ENCODE assay signal across 12 mouse cellular contexts in the genomic region with DNA sequence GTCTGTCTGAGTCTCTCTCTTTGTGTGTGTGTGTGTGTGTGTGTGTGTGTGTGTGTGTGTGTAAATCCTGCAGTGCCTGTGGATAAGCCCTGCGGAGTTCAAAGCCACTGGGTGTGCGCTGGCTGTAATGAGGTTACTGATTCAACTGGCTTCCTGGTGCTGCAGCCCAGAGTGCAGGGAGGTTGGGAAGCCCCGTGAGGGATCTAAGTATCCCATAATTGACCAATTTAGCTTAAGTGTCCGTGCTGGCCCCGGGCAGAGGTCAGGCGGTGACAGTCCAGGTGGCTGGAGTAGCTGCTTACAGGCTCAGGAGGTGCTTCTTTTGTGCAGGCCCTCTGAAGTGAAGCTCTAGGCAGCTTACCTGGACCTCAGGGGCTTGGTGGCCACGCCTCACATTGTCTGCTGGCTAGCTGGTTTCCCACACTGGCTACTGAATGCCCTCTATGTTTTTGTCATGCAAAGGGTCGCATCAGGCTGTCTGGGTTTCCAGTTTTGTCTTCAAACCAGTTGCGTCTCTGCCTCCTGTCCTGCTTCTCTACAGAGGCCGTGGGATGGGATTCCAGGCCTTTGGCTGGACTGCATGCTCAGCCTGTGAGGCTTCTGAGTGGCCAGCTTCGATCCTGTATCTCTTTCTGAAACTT. TPM values are rescaled to one million over a fixed set of nuclear protein-coding genes. Genes with fewer than 3 reads are reported as not detected.
DNase-seq lines count a peak whose midpoint lies in the region; ATAC-seq and TF ChIP-seq lines count a peak whose summit lies in the region.
"Had no signal": no experiment of that assay in that cellular context is flagged by ENCODE, and none has a peak within 500 bp of the region (broad histone marks: within the 10 kb centered on the region; RNA-seq: fewer than 3 reads in every experiment).

No protein-coding gene starts in this region.

- no peak overlapping the region for H3K27ac ChIP-seq in heart, embryonic 15.5 days
- H3K27ac ChIP-seq in neural tube, embryonic 12.5 days: no peak overlapping the region
- H3K27ac ChIP-seq in neural tube, embryonic 15.5 days (replicated peaks): no peak overlapping the region
- H3K27ac ChIP-seq in intestine, embryonic 16.5 days (ENCODE audit: low read length): peak overlapping the region; percentile 49
- H3K27ac ChIP-seq in cerebellum, adult 2 months (ENCODE audit: insufficient read depth, low read length): no peak overlapping the region
- H3K27ac ChIP-seq: embryonic facial prominence, embryonic 12.5 days; liver, embryonic 12.5 days had no signal

- no peak overlapping the region for H3K4me2 ChIP-seq in heart, embryonic 15.5 days
- no peak overlapping the region for H3K4me2 ChIP-seq in neural tube, embryonic 12.5 days (replicated peaks)
- H3K4me2 ChIP-seq in neural tube, embryonic 15.5 days: no peak overlapping the region
- 0 out of 2 replicates have a peak overlapping the region, but pooled peaks have one; percentile 5 for H3K4me2 ChIP-seq in intestine, embryonic 16.5 days (ENCODE audit: low read depth, low read length)
- H3K4me2 ChIP-seq: embryonic facial prominence, embryonic 12.5 days; liver, embryonic 12.5 days had no signal

- no peak for DNase-seq in heart, postnatal 25 days (ENCODE audit: low spot score)
- DNase-seq in cerebellum, adult 2 months: no peak
- DNase-seq in Muller cell, postnatal 12 days (ENCODE audit: inconsistent ontology term): no peak
- DNase-seq: adrenal gland, postnatal 10 days; cerebellum, adult 11 months; lung, postnatal 4 days had no signal

- TF ChIP-seq POLR2A in cerebellum, adult 2 months (IDR thresholded peaks at IDR 0.05; ENCODE audit: borderline replicate concordance, insufficient read depth, low read length): no peak

- intact Hi-C loops in heart, postnatal 25 days (cut with DNase I): no loop called here

- no peaks in the 10 kb centered on the region for H3K27me3 ChIP-seq in heart, embryonic 15.5 days
- no peaks in the 10 kb centered on the region for H3K27me3 ChIP-seq in neural tube, embryonic 12.5 days (replicated peaks)
- H3K27me3 ChIP-seq in neural tube, embryonic 15.5 days (replicated peaks): no peaks in the 10 kb centered on the region
- H3K27me3 ChIP-seq in intestine, embryonic 16.5 days (replicated peaks; ENCODE audit: control insufficient read depth, insufficient read depth, low read length): no peaks in the 10 kb centered on the region
- no peaks in the 10 kb centered on the region for H3K27me3 ChIP-seq in cerebellum, adult 2 months (ENCODE audit: control insufficient read depth, insufficient read depth, low read length)
- H3K27me3 ChIP-seq: embryonic facial prominence, embryonic 12.5 days had no signal

- H3K9me3 ChIP-seq in heart, embryonic 15.5 days (replicated peaks): no peaks in the 10 kb centered on the region
- no peaks in the 10 kb centered on the region for H3K9me3 ChIP-seq in neural tube, embryonic 12.5 days
- no peaks in the 10 kb centered on the region for H3K9me3 ChIP-seq in neural tube, embryonic 15.5 days (replicated peaks)
- no peaks in the 10 kb centered on the region for H3K9me3 ChIP-seq in intestine, embryonic 16.5 days (ENCODE audit: control insufficient read depth, low read length)
- H3K9me3 ChIP-seq: embryonic facial prominence, embryonic 12.5 days; liver, embryonic 12.5 days had no signal

- no peak for ATAC-seq in heart, embryonic 15.5 days (replicated peaks; ENCODE audit: insufficient number of reproducible peaks, insufficient read depth, low FRiP score, low read depth)
- ATAC-seq in neural tube, embryonic 12.5 days (ENCODE audit: low FRiP score, low read depth): no peak
- ATAC-seq in neural tube, embryonic 15.5 days (ENCODE audit: low FRiP score): no peak
- no peak for ATAC-seq in intestine, embryonic 16.5 days
- ATAC-seq: liver, embryonic 12.5 days had no signal

- H3K9ac ChIP-seq in heart, embryonic 15.5 days: peak overlapping the region; percentile 8; the same call in 1 of the 2 replicates
- 0 out of 2 replicates have a peak overlapping the region, but pooled peaks have one; percentile 17 for H3K9ac ChIP-seq in neural tube, embryonic 12.5 days
- H3K9ac ChIP-seq in neural tube, embryonic 15.5 days (replicated peaks): no peak overlapping the region
- peak overlapping the region; percentile 25; the same call in 1 of the 2 replicates for H3K9ac ChIP-seq in intestine, embryonic 16.5 days (ENCODE audit: low read depth, low read length)
- H3K9ac ChIP-seq: embryonic facial prominence, embryonic 12.5 days; liver, embryonic 12.5 days had no signal

- H3K4me3 ChIP-seq in heart, embryonic 15.5 days: no peak overlapping the region
- H3K4me3 ChIP-seq in neural tube, embryonic 12.5 days: no peak overlapping the region
- H3K4me3 ChIP-seq in neural tube, embryonic 15.5 days (replicated peaks): no peak overlapping the region
- H3K4me3 ChIP-seq in intestine, embryonic 16.5 days (ENCODE audit: low read length): no peak overlapping the region
- no peak overlapping the region for H3K4me3 ChIP-seq in cerebellum, adult 2 months (replicated peaks; ENCODE audit: insufficient read depth, low read depth, low read length)
- H3K4me3 ChIP-seq: embryonic facial prominence, embryonic 12.5 days; liver, embryonic 12.5 days had no signal

- H3K4me1 ChIP-seq in heart, embryonic 15.5 days (replicated peaks): peaks cover 95% of the 10 kb centered on the region
- peaks cover 59% of the 10 kb centered on the region for H3K4me1 ChIP-seq in neural tube, embryonic 12.5 days
- peaks cover 65% of the 10 kb centered on the region for H3K4me1 ChIP-seq in neural tube, embryonic 15.5 days
- H3K4me1 ChIP-seq in intestine, embryonic 16.5 days (ENCODE audit: control insufficient read depth, insufficient read depth, low read length): peaks cover 93% of the 10 kb centered on the region
- H3K4me1 ChIP-seq in cerebellum, adult 2 months (ENCODE audit: control insufficient read depth, insufficient read depth, low read length): peaks cover 2% of the 10 kb centered on the region; the same call in 1 of the 2 replicates

- no peak for TF ChIP-seq CTCF in cerebellum, adult 2 months (IDR thresholded peaks at IDR 0.05; ENCODE audit: borderline replicate concordance, insufficient read depth, low read depth, low read length)

- H3K36me3 ChIP-seq in heart, embryonic 15.5 days: no peaks in the 10 kb centered on the region
- H3K36me3 ChIP-seq in neural tube, embryonic 12.5 days: no peaks in the 10 kb centered on the region
- H3K36me3 ChIP-seq in neural tube, embryonic 15.5 days: no peaks in the 10 kb centered on the region
- H3K36me3 ChIP-seq in intestine, embryonic 16.5 days (ENCODE audit: control insufficient read depth, insufficient read depth, low read length): no peaks in the 10 kb centered on the region
- H3K36me3 ChIP-seq: embryonic facial prominence, embryonic 12.5 days; liver, embryonic 12.5 days had no signal

- WGBS in heart, embryonic 15.5 days: 67% methylated on average over 11 of the region's 11 CpGs
- 27% methylated on average over 11 of the region's 11 CpGs for WGBS in neural tube, embryonic 12.5 days
- 38% methylated on average over 11 of the region's 11 CpGs for WGBS in neural tube, embryonic 15.5 days
- 48% methylated on average over 11 of the region's 11 CpGs for WGBS in intestine, embryonic 16.5 days
- 81% methylated on average over 11 of the region's 11 CpGs for WGBS in cerebellum, adult 2 months

RNA-seq across cellular contexts. Expression of a gene that starts 7.9 kb away (rescaled TPM):
- 6.6 and 9.5 TPM in 2 replicates for polyA plus RNA-seq in heart, embryonic 15.5 days (2015; fragmentation: Nextera tagmentation; extraction: Ambion mirVana)
- 10 to 100 TPM; 41.5 to 45.9 TPM for total RNA-seq in heart, postnatal 25 days (2021)
- polyA plus RNA-seq in neural tube, embryonic 12.5 days (2016; fragmentation: Nextera tagmentation; extraction: Ambion mirVana): 6.6 and 7.3 TPM in 2 replicates
- 3.6 and 5.1 TPM in 2 replicates for polyA plus RNA-seq in neural tube, embryonic 15.5 days (2015; fragmentation: Nextera tagmentation; extraction: Ambion mirVana)
- 9.9 and 11.4 TPM in 2 replicates for polyA plus RNA-seq in intestine, embryonic 16.5 days (2015; fragmentation: Nextera tagmentation; extraction: Ambion mirVana)
- polyA plus RNA-seq in cerebellum, adult 2 months (2012; rRNA removed): 14.9 and 17.5 TPM in 2 replicates
